Mouse (Mus musculus) mouse embryonic stem cell (cell line): ENCODE measurements around the gene Prss33.

Source experiments
- in situ Hi-C, 2 experiments: fragments of 300-500 bp; cut with MboI; formaldehyde crosslinking; loops; 1 replicate in 1 of 2; 3 replicates in 1 of 2; pipeline ENCODE4 v1.14.3; 2019 to 2020; ENCODE audit warnings: low sequenced_read_pairs in 2 of 2, low pct_unique_long_range_greater_than_20kb in 1 of 2, mixed read lengths in 1 of 2; ENCODE audit not compliant: unreplicated experiment in 1 of 2

Gene Prss33

DNA sequence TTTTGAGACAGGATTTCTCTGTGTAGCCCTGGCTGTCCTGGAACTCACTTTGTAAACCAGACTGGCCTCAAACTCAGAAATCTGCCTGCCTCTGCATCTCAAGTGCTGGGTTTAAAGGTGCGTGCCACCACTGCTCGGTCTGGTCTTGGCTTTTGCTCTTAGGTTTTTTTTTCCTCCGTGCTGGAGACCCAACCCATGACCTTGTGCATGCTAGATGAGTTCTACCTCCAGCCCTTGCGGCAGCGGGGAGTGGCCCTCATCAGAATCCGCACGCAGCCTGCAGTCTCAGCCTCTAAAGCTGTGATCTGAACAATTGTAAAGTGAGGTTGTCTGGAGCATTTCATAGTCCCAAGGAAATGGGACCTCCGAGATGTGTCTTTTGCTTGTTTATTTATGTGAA, 40.5 kb downstream of the Prss33 start:
- in situ Hi-C loops: no loop called here

- in situ Hi-C loops: no loop called here
Observed at GRCm38 (mm10) chr17:23791079-23791357, 44.8 kb downstream of the Prss33 start.

- in situ Hi-C loops: no loop called here
Observed at GRCm38 (mm10) chr17:23790269-23791078, 45.4 kb downstream of the Prss33 start, which contains the start of gene Srrm2. Gene Srrm2 (plus strand): TSS chr17:23790532.

- in situ Hi-C loops: no loop called here
Observed at GRCm38 (mm10) chr17:23789749-23790268, 46.0 kb downstream of the Prss33 start.

DNA sequence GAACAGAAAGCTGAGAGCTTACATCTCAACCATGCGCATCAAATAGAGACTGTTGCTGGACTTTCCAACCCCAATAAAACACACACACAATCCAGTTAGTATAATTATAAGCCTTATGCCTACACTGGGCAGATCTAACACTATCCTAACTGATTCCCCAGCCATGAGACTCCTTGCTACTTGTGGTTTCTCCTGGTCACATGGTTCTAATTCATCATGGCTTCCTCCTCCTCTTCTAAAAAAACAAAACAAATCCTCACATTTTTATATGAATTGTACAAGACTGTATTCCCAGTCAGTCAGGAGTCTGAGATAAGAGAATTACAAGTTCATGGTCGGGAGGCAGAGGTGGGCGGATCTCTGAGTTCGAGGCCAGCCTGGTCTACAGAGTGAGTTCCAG, 46.9 kb downstream of the Prss33 start:
- in situ Hi-C loops: no loop called here

GRCm38 (mm10) chr17:23786510-23786931, 49.3 kb downstream of the Prss33 start:
- in situ Hi-C loops: no loop called here

- in situ Hi-C loops: no loop called here
Observed at GRCm38 (mm10) chr17:23785561-23786471, 50.0 kb downstream of the Prss33 start, which contains the start of gene Flywch2. Gene Flywch2 (minus strand): TSS chr17:23786081.

DNA sequence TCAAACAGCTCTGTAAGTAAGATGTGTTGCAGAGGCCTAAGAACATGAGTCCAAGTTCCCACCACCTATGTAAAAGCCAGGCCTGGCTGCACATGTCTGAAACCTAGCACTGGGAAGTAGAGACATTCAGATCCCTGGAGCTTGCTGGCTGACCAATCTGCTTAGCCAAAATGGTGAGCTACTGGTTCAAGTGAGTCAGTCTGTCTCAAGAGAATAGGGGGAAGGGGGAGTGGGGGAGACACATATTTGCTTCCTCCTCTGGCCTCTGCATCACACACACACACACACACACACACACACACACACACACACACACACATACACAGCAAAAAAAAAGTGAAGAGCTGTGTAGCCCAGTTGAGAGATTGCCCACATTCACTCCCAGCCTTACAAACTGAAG, 52.5 kb downstream of the Prss33 start:
- in situ Hi-C loops: loop anchor here in 1 of 2 experiments (5.0 kb wide), 1 partner anchor 54 kb away; the partner anchor contains the start of gene Prss33
